Mouse (Mus musculus) heart, embryonic 14.5 days (tissue): ENCODE results near the gene Ica1l. TPM values are rescaled to one million over a fixed set of nuclear protein-coding genes. Genes with fewer than 3 reads are reported as not detected.

Experiments
- ATAC-seq: fragments of 200-750 bp; cut with Nextera tagmentation; 2 replicates; pipeline ENCODE4 v1.8.0; 2017; ENCODE audit warnings: low read depth, moderate TSS enrichment; ENCODE audit not compliant: insufficient number of reproducible peaks, insufficient read depth, low FRiP score
- H3K27ac ChIP-seq, 2 experiments: fragments of 200-500 bp in 1 of 2; fragments of 300-500 bp in 1 of 2; sonication (generic) in 1 of 2; replicated peaks in 1 of 2; 2 replicates each; pipeline ENCODE4 v1.5.1; 2012 to 2014; ENCODE audit warnings: low read depth in 2 of 2, low read length in 2 of 2, control low read depth in 1 of 2, mild to moderate bottlenecking in 1 of 2, mixed read lengths in 1 of 2; ENCODE audit not compliant: control insufficient read depth in 1 of 2, insufficient read depth in 1 of 2
- H3K27me3 ChIP-seq: fragments of 300-500 bp; sonication (generic); 2 replicates; pipeline ENCODE4 v1.6.1; 2014; ENCODE audit warnings: mild to moderate bottlenecking, low read length, control low read depth; ENCODE audit not compliant: control insufficient read depth, insufficient read depth
- H3K36me3 ChIP-seq: fragments of 300-500 bp; sonication (generic); 2 replicates; pipeline ENCODE4 v1.6.1; 2014; ENCODE audit warnings: mild to moderate bottlenecking, control low read depth, low read length, mixed read lengths; ENCODE audit not compliant: control insufficient read depth, insufficient read depth
- H3K4me1 ChIP-seq, 2 experiments: fragments of 200-500 bp in 1 of 2; fragments of 300-500 bp in 1 of 2; sonication (generic) in 1 of 2; 2 replicates each; pipeline ENCODE4 v1.6.1; 2012 to 2014; ENCODE audit warnings: low read length in 2 of 2, control low read depth in 1 of 2, mixed read lengths in 1 of 2; ENCODE audit not compliant: control insufficient read depth in 2 of 2, insufficient read depth in 2 of 2
- H3K4me2 ChIP-seq: fragments of 300-500 bp; sonication (generic); 2 replicates; pipeline ENCODE4 v1.6.1; 2014; ENCODE audit warnings: mild to moderate bottlenecking, low read length
- H3K4me3 ChIP-seq, 2 experiments: fragments of 200-500 bp in 1 of 2; fragments of 300-500 bp in 1 of 2; sonication (generic) in 1 of 2; 2 replicates each; pipeline ENCODE4 v1.5.1; 2012 to 2014; ENCODE audit warnings: low read length in 2 of 2, mild to moderate bottlenecking in 2 of 2, control low read depth in 1 of 2, low read depth in 1 of 2, moderate library complexity in 1 of 2; ENCODE audit not compliant: control insufficient read depth in 1 of 2, insufficient read depth in 1 of 2
- H3K9ac ChIP-seq: fragments of 300-500 bp; sonication (generic); 2 replicates; pipeline ENCODE4 v1.6.1; 2014; ENCODE audit warnings: mild to moderate bottlenecking, low read length
- H3K9me3 ChIP-seq: fragments of 300-500 bp; sonication (generic); 2 replicates; pipeline ENCODE4 v1.6.1; 2016; ENCODE audit warnings: low read length, control low read depth; ENCODE audit not compliant: control insufficient read depth
- WGBS: fragments of 180-500 bp; shearing (Covaris S2); extraction: QIAGEN DNeasy Blood & Tissue Kit; methylation state at CpG from one replicate; pipeline ENCODE4 v1.1.7; 2014; 5-methylcytosine and 5-hydroxymethylcytosine counted together
- polyA plus RNA-seq: library from polyadenylated mRNA; unstranded; fragments of >200 nt; fragmentation: Nextera tagmentation; extraction: Ambion mirVana; gene quantifications from 2 replicates; pipeline ENCODE4 v1.2.1, GENCODE M21; 2014

The Ica1l gene
- polyA plus RNA-seq, 1 experiment from 2014 or later: 0.16 TPM

DNA sequence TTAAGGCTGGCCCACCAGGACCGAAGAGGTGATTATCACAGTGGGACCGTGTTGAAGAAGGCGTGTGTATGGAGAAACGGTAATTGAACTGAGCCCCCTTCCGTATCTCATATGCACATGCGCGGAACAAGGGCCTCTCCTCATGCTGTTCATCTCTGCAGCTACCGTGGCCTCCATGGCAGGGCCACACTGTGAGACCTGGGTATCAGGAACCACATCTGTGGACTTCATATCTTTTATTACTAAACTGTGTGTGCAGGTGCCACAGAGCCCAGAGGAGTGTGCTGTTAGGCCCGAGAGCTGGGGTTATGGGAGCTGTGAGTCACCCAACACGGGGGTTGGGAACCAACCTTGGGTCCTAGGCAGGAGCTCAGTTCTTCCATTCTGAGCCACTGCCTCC lies 35.6 kb downstream of the Ica1l start:
- H3K9ac ChIP-seq: no peak overlapping the region
- H3K4me1 ChIP-seq: no peaks in the 10 kb centered on the region
- no peak overlapping the region for H3K27ac ChIP-seq
- no peaks in the 10 kb centered on the region for H3K9me3 ChIP-seq
- no peaks in the 10 kb centered on the region for H3K27me3 ChIP-seq
- ATAC-seq: no peak
- no peak overlapping the region for H3K4me3 ChIP-seq
- no peak overlapping the region for H3K4me2 ChIP-seq
- 85% methylated on average over 10 of the region's 10 CpGs for WGBS
- no peaks in the 10 kb centered on the region for H3K36me3 ChIP-seq

DNA sequence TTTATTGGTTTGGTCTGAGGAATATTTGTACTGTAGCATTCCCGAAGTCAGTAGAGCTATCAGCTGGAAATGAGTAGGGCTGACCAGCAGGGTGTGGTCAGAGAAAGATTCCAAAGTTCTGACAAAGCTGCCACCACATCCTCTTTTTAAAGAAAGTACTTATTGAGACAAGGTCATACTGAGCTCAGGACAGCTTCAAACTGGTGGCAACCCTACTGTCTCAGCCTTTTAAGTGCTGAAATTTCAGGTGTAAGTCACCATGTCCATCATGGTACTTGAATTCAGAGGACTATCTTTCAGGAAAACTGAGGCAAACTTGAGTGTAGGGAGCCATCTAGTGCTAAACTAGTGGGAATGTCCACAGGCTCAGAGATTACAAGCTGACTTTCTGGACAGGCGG lies 42.7 kb downstream of the Ica1l start:
- H3K4me2 ChIP-seq: no peak overlapping the region
- no peak for ATAC-seq
- no peaks in the 10 kb centered on the region for H3K27me3 ChIP-seq
- no peaks in the 10 kb centered on the region for H3K36me3 ChIP-seq
- no peak overlapping the region for H3K4me3 ChIP-seq
- no peaks in the 10 kb centered on the region; a peak in 2 of 4 replicates for H3K4me1 ChIP-seq
- no peak overlapping the region for H3K9ac ChIP-seq
- 25% methylated on average over 2 of the region's 2 CpGs for WGBS
- H3K9me3 ChIP-seq: no peaks in the 10 kb centered on the region
- H3K27ac ChIP-seq: no peak overlapping the region

DNA sequence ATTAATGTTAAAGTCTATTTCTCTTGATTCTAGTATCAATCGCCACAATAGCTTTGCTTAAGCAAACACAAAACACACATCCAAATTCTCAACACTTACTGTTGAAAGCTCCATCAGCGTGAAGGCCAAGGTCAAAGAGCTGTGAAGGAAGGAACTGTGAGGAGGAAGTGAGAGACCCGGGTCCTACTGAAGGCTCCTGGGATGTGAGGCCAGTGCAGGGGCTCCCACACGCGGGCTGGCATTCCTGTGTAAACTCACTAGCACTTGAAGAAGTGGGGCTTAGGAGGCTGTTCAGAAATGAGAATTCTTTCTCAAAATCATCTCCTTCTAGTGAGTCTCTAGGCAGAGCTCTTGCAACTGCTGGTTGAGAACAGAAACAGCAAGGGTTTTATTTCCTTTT lies 45.6 kb downstream of the Ica1l start:
- no peak overlapping the region for H3K9ac ChIP-seq
- no peaks in the 10 kb centered on the region; a peak in 2 of 4 replicates for H3K4me1 ChIP-seq
- WGBS: 49% methylated on average over 5 of the region's 5 CpGs
- H3K4me3 ChIP-seq: no peak overlapping the region
- H3K27me3 ChIP-seq: no peaks in the 10 kb centered on the region
- H3K4me2 ChIP-seq: no peak overlapping the region
- H3K36me3 ChIP-seq: no peaks in the 10 kb centered on the region
- no peak overlapping the region for H3K27ac ChIP-seq
- no peak for ATAC-seq
- no peaks in the 10 kb centered on the region for H3K9me3 ChIP-seq

DNA sequence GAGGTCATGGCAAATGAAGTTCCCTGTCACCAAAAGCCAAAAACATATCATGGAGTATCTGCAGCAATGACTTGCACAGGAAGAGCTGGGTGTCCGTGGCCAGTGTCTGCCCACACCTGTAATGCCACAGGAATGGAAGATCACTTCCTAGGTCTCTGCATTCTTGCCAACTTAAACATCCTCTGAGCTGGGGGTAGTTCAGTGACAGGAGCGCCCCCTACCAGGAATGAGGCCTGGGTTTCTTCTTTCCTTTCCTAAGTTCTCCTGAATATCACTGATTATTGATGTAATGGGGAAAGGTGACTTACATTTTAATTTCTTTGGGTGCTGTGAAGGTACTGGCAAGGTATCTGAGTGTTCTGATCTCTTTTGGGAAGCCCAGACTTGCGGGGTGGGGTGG lies 47.3 kb downstream of the Ica1l start:
- Histone ChIP-seq H3K4me2 (no peak overlapping the region), H3K4me3 (no peak overlapping the region), H3K36me3 (0 out of 2 replicates have a peak, but pooled peaks cover 6% of the 10 kb centered on the region), H3K4me1 (no peaks in the 10 kb centered on the region; a peak in 2 of 4 replicates), H3K27ac (no peak overlapping the region), H3K9ac (no peak overlapping the region), H3K27me3 (no peaks in the 10 kb centered on the region), H3K9me3 (no peaks in the 10 kb centered on the region)
- 42% methylated on average over 3 of the region's 3 CpGs for WGBS
- no peak for ATAC-seq

DNA sequence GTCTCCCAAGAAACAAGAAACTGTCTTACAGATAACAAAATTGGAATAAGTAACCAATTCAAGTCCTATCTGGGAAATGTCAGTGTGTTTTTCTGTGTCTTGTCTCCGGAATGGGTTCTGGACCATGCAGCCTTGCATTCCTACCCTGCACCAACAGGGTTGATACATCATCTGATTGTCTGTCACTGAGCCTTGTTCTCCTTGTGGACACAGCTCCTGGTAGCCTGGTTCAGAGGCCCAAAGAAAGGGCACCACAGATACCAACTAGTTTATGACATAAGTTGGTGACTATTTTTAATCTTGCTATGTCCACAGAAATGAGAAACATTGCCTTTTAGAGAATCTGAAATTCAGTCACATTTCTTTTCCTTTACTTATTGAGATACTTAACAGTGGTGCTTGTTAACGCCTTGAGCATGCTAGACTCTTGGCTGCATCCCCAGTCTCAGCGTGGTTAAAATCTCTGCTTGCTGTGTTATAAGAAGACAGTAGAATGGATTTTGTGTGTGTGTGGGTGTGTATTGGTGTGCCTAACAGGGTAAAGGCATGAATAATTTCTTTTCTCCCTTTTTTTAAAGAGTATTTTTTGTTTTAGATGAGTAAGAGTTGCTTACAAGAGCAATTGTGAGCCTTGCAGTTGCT lies 55.5 kb downstream of the Ica1l start:
- WGBS: 83% methylated on average over 3 of the region's 3 CpGs
- Histone ChIP-seq H3K27ac (no peak overlapping the region), H3K4me3 (no peak overlapping the region), H3K4me1 (no peaks in the 10 kb centered on the region), H3K9me3 (no peaks in the 10 kb centered on the region), H3K4me2 (no peak overlapping the region), H3K27me3 (no peaks in the 10 kb centered on the region), H3K36me3 (peaks cover 30% of the 10 kb centered on the region), H3K9ac (no peak overlapping the region)
- no peak for ATAC-seq

DNA sequence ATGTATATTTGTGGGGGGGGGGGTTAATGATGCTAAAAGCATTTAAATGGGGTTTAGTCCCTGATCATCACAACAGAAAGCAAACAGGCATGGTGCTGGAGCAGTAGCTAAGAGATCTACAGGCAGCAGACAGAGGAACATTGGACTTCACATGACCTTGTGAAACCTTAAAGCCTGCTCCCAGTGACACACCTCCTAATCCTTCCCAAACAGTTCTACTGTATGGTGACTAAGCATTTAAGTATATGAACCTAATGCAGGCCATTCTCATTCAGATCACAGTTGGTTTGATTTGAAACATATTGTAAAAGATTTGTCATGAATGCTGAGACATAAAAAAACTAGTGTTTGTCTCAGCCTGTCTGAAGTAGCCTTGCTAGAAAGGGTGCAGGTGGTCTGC lies 56.4 kb downstream of the Ica1l start:
- ATAC-seq: no peak
- H3K27me3 ChIP-seq: no peaks in the 10 kb centered on the region
- H3K4me1 ChIP-seq: no peaks in the 10 kb centered on the region
- no peak overlapping the region for H3K4me2 ChIP-seq
- no peaks in the 10 kb centered on the region for H3K9me3 ChIP-seq
- no peak overlapping the region for H3K4me3 ChIP-seq
- no peak overlapping the region for H3K27ac ChIP-seq
- H3K36me3 ChIP-seq: peaks cover 38% of the 10 kb centered on the region
- H3K9ac ChIP-seq: no peak overlapping the region

DNA sequence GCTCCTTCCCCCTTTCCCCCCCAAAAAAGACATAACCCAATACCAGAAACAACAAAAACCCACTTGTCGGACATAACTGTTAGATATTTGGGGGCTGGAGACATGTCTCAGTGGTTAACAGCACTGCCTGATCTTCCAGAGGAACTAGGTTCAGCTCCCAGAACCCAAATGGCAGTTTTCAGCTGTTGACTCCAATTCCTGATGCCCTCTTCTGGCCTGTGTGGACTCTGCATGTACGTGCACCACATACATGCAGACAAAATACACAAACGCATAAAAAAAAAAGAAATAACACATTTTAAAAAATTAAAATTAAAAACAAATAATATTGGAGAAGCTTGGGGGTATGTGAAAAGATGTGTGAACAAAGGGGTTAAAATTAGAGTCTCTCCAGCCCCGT lies 75.7 kb downstream of the Ica1l start:
- no peak overlapping the region for H3K4me3 ChIP-seq
- peaks cover 42% of the 10 kb centered on the region for H3K36me3 ChIP-seq
- ATAC-seq: no peak
- no peak overlapping the region for H3K4me2 ChIP-seq
- 87% methylated on average over 4 of the region's 4 CpGs for WGBS
- H3K4me1 ChIP-seq: no peaks in the 10 kb centered on the region
- no peak overlapping the region for H3K9ac ChIP-seq
- no peaks in the 10 kb centered on the region for H3K9me3 ChIP-seq
- no peak overlapping the region for H3K27ac ChIP-seq
- no peaks in the 10 kb centered on the region for H3K27me3 ChIP-seq

DNA sequence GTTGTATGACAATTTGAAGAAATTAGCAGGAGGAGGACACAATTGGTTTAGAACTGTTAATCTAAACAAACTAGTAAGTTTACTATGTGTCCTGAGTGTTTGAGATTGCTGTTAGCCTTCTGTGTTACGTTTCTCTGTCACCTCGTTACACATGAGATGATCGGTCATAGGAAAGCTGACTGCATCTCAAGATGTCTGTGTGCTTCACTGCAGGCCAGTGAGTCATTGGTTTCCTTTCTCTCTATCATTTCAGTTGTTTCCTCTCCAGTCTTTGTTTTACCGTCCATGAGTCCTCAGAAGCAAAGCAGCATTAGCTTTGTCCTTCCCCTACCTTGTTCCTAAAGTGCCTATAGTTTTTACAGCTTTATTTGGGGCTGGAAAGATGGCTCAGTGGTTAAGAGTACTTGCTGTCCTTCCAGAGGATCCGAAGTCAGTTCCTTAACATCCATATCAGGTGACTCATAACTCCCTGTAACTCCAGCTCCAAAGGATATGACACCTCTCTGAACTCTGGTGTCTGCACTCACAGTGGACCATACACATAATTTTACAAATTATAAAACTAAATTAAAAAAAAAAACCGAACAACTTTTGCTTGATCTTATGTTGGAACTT lies 76.7 kb downstream of the Ica1l start:
- Histone ChIP-seq H3K4me2 (no peak overlapping the region), H3K9ac (no peak overlapping the region), H3K4me3 (no peak overlapping the region), H3K4me1 (no peaks in the 10 kb centered on the region), H3K27ac (no peak overlapping the region), H3K27me3 (no peaks in the 10 kb centered on the region), H3K9me3 (no peaks in the 10 kb centered on the region), H3K36me3 (peaks cover 40% of the 10 kb centered on the region)
- ATAC-seq: no peak
- WGBS: 53% methylated on average over 6 of the region's 6 CpGs
